Mouse (Mus musculus): ENCODE data around the gene Best1. TPM values are rescaled to one million over a fixed set of nuclear protein-coding genes. Genes with fewer than 3 reads are reported as not detected.
A peak's percentile ranks its signal among the peaks of the same experiment; 100 is the strongest.

The Best1 gene
- polyA plus RNA-seq, 1 experiment from 2014 or later: 2.3 TPM

- H3K36me3 ChIP-seq: no peaks in the 10 kb centered on the region
- H3K27me3 ChIP-seq: no peaks in the 10 kb centered on the region
- no peak overlapping the region for H3K4me3 ChIP-seq
- H3K27ac ChIP-seq (replicated peaks): no peak overlapping the region
- no peak overlapping the region for H3K9ac ChIP-seq
- H3K9me3 ChIP-seq: no peaks in the 10 kb centered on the region
- ATAC-seq (ENCODE audit: low FRiP score, low read depth): no peak
- no peaks in the 10 kb centered on the region for H3K4me1 ChIP-seq (replicated peaks)
- 71% methylated on average over 13 of the region's 13 CpGs for WGBS
- no peak overlapping the region for H3K4me2 ChIP-seq
Measured at GRCm38 (mm10) chr19:9998736-9999486, 2.5 kb downstream of the Best1 start.

DNA sequence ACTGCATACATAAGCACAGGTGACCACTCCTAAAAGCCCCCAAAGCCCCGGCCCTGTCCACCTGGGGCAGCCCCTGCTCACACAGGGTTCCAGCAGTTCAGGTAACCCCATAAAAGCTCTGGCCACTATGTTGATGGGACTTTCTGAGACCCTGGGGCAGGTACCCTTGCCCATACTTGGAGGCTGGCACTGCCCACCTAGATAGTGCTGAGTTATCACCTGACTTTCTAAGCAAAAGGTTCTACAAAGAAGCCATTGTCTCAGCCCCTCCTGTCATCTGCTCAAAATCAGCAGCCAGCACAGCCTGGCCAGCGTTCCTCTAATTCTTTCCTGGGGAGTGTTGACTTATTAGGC, 3.4 kb downstream of the Best1 start:
- H3K27ac ChIP-seq (replicated peaks): no peak overlapping the region
- no peaks in the 10 kb centered on the region for H3K36me3 ChIP-seq
- no peak for ATAC-seq (ENCODE audit: low FRiP score, low read depth)
- no peak overlapping the region for H3K4me3 ChIP-seq
- H3K4me2 ChIP-seq: no peak overlapping the region
- H3K9me3 ChIP-seq: no peaks in the 10 kb centered on the region
- 83% methylated on average over 2 of the region's 2 CpGs for WGBS
- H3K27me3 ChIP-seq: no peaks in the 10 kb centered on the region
- peaks cover 2% of the 10 kb centered on the region for H3K4me1 ChIP-seq (replicated peaks)
- no peak overlapping the region for H3K9ac ChIP-seq

GRCm38 (mm10) chr19:9997204-9998062, 4.0 kb downstream of the Best1 start:
- Histone ChIP-seq H3K9ac (no peak overlapping the region), H3K4me3 (no peak overlapping the region), H3K4me2 (no peak overlapping the region), H3K9me3 (no peaks in the 10 kb centered on the region), H3K36me3 (no peaks in the 10 kb centered on the region), H3K4me1 (replicated peaks) (peaks cover 8% of the 10 kb centered on the region), H3K27me3 (no peaks in the 10 kb centered on the region), H3K27ac (replicated peaks) (no peak overlapping the region)
- 75% methylated on average over 12 of the region's 12 CpGs for WGBS
- no peak for ATAC-seq (ENCODE audit: low FRiP score, low read depth)

DNA sequence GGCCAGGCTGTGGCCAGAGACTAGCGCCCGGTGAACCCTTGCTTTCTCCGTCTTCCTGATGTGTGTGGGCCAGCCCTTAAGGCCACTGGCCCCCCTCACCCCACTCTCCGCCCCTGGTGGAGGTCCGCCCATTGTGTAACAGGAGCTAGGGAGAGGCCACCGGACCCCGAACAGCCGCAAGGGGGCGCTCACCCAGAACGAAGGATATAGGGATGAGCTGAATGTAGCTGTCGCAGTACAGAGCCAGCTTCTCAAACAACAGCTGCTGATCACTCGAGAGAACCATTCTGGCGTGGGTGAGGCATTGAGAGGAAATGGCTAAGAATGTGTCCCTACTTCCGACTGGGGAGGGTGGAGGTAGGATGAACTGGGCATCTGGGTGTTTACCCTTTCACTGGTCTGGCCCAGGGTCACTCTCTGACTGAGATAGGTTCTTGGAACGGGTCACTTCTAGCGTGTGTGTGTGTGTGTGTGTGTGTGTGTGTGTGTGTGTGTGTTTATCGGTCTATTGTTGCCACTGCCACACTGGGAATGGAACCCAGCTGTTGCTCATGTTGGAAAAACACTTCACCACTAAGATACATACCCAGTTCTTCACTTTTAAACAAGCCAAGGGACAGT, 8.3 kb downstream of the Best1 start:
- Histone ChIP-seq H3K4me2 (peak overlapping the region; percentile 57), H3K9me3 (no peaks in the 10 kb centered on the region), H3K36me3 (no peaks in the 10 kb centered on the region), H3K4me3 (peak overlapping the region; percentile 31), H3K4me1 (replicated peaks) (peaks cover 8% of the 10 kb centered on the region), H3K27me3 (no peaks in the 10 kb centered on the region), H3K9ac (peak overlapping the region; percentile 24; the same call in 1 of the 2 replicates), H3K27ac (replicated peaks) (peak overlapping the region; percentile 26; the same call in 1 of the 2 replicates)
- peak; percentile 90 for ATAC-seq (ENCODE audit: low FRiP score, low read depth)
- WGBS: 8% methylated on average over 17 of the region's 17 CpGs

- H3K27me3 ChIP-seq: no peaks in the 10 kb centered on the region
- H3K36me3 ChIP-seq: no peaks in the 10 kb centered on the region
- WGBS: 50% methylated on average over 26 of the region's 26 CpGs
- H3K4me2 ChIP-seq: peak overlapping the region; percentile 57
- 0 out of 2 replicates have a peak overlapping the region, but pooled peaks have one; percentile 24 for H3K9ac ChIP-seq
- no peaks in the 10 kb centered on the region for H3K9me3 ChIP-seq
- peak overlapping the region; percentile 26; the same call in 1 of the 2 replicates for H3K27ac ChIP-seq (replicated peaks)
- peaks cover 8% of the 10 kb centered on the region for H3K4me1 ChIP-seq (replicated peaks)
- H3K4me3 ChIP-seq: peak overlapping the region; percentile 31
- ATAC-seq (ENCODE audit: low FRiP score, low read depth): peak; percentile 72
Measured at GRCm38 (mm10) chr19:9992011-9992958, 9.1 kb downstream of the Best1 start.

DNA sequence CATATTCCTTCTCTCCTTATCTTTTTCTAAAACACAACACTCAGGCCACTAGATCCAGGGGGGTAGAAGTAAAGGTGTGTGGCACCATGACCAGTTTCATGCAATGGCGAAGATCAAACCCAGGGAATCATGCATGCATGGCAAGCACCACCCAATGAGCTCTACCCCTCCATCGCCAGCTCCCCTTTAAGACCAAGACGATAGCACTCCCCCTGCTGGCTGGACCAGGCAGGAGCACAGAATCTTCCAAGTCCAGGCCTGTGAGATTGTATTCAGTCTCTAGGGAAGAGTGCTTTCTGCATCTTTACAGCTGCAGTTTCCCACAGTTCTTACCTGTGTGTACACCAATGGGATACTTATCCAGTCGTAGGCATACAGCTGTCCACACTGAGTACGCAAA, 10.1 kb downstream of the Best1 start:
- no peaks in the 10 kb centered on the region for H3K9me3 ChIP-seq
- no peaks in the 10 kb centered on the region for H3K27me3 ChIP-seq
- 25% methylated on average over 5 of the region's 5 CpGs for WGBS
- H3K27ac ChIP-seq (replicated peaks): no peak overlapping the region
- peaks cover 8% of the 10 kb centered on the region for H3K4me1 ChIP-seq (replicated peaks)
- H3K9ac ChIP-seq: no peak overlapping the region
- H3K4me2 ChIP-seq: no peak overlapping the region
- no peak overlapping the region for H3K4me3 ChIP-seq
- no peaks in the 10 kb centered on the region for H3K36me3 ChIP-seq
- no peak for ATAC-seq (ENCODE audit: low FRiP score, low read depth)

DNA sequence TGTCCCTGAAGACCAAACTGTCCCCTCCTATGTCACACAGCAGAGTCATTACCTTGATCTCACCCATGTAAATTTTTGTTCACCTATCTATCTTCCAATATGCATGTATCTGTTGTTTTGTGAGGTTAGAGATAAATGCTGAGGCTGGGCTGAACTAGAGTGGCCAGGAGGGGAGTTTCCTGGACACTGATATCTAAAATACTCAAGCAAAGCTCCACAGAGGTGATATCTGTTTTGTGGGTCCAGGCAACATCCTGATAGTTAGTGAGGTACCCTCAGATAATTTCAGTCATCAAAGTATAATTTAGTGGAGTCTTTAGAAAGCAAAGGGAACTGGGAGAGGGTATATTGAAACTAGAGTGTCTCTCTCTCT, 11.6 kb downstream of the Best1 start:
- ATAC-seq (ENCODE audit: low FRiP score, low read depth): no peak
- Histone ChIP-seq H3K4me2 (no peak overlapping the region), H3K9ac (no peak overlapping the region), H3K4me3 (no peak overlapping the region), H3K27ac (replicated peaks) (no peak overlapping the region), H3K4me1 (replicated peaks) (peaks cover 8% of the 10 kb centered on the region), H3K27me3 (no peaks in the 10 kb centered on the region), H3K9me3 (no peaks in the 10 kb centered on the region), H3K36me3 (peaks cover 12% of the 10 kb centered on the region)

GRCm38 (mm10) chr19:9989171-9989883, 12.1 kb downstream of the Best1 start:
- no peak overlapping the region for H3K27ac ChIP-seq (replicated peaks)
- no peak for ATAC-seq (ENCODE audit: low FRiP score, low read depth)
- H3K27me3 ChIP-seq: no peaks in the 10 kb centered on the region
- H3K4me2 ChIP-seq: no peak overlapping the region
- 69% methylated on average over 17 of the region's 17 CpGs for WGBS
- H3K4me3 ChIP-seq: no peak overlapping the region
- peaks cover 10% of the 10 kb centered on the region for H3K4me1 ChIP-seq (replicated peaks)
- H3K9me3 ChIP-seq: no peaks in the 10 kb centered on the region
- peaks cover 15% of the 10 kb centered on the region for H3K36me3 ChIP-seq
- H3K9ac ChIP-seq: no peak overlapping the region

DNA sequence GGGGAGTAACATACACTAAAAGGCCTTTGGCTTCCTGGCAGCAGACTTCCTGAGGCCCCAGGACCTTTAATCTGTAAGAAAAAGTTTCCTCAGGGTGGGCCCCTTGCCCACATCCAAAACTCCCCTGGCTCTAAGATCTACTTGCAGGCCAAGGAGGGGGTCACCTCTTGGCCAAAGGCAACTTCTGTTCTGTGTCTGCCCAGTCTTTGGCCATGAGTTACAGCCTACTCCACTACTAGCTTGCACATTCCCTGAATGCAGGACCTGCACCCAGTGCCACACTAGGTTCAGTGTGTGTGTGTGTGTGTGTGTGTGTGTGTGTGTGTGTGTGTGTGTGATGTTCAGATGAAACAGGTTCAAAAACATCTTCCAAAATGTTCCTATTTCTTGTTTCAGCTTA, 13.8 kb downstream of the Best1 start:
- H3K4me1 ChIP-seq (replicated peaks): peaks cover 14% of the 10 kb centered on the region
- H3K27me3 ChIP-seq: no peaks in the 10 kb centered on the region
- no peak overlapping the region for H3K4me2 ChIP-seq
- no peak overlapping the region for H3K9ac ChIP-seq
- no peak overlapping the region for H3K27ac ChIP-seq (replicated peaks)
- H3K9me3 ChIP-seq: no peaks in the 10 kb centered on the region
- peaks cover 15% of the 10 kb centered on the region for H3K36me3 ChIP-seq
- no peak for ATAC-seq (ENCODE audit: low FRiP score, low read depth)
- no peak overlapping the region for H3K4me3 ChIP-seq

DNA sequence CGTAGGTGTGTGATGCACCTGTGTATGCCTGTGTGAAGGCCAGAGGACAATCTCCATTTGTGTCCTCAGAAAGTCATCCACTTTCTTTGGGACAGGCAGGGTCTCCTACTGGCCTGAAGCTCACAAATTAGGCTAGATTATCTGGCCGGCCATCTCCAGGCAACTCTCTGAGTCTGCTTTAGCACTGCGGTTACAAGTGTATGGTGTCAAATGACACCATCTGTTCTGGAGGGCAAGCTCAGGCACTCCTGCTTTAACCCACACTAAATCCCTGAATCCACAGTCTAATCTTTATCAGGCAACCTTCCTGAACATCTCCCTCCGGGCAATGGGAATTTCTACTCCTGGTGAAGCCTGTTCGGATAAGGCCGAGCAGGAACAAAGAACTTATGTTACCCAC, 14.2 kb downstream of the Best1 start:
- no peaks in the 10 kb centered on the region for H3K9me3 ChIP-seq
- H3K9ac ChIP-seq: no peak overlapping the region
- WGBS: 74% methylated on average over 6 of the region's 6 CpGs
- H3K4me3 ChIP-seq: no peak overlapping the region
- no peak overlapping the region for H3K4me2 ChIP-seq
- H3K27ac ChIP-seq (replicated peaks): no peak overlapping the region
- no peak for ATAC-seq (ENCODE audit: low FRiP score, low read depth)
- H3K36me3 ChIP-seq: peaks cover 15% of the 10 kb centered on the region
- H3K27me3 ChIP-seq: no peaks in the 10 kb centered on the region
- peaks cover 12% of the 10 kb centered on the region for H3K4me1 ChIP-seq (replicated peaks)

- 89% methylated on average over 2 of the region's 2 CpGs for WGBS
Measured at GRCm38 (mm10) chr19:9985900-9986421, 15.5 kb downstream of the Best1 start.

More at GRCm38 (mm10) chr19:9985900-9986421, 15.5 kb downstream of the Best1 start:
- Histone ChIP-seq H3K4me2 (no peak overlapping the region), H3K36me3 (peaks cover 15% of the 10 kb centered on the region), H3K9me3 (no peaks in the 10 kb centered on the region), H3K27ac (replicated peaks) (no peak overlapping the region), H3K9ac (no peak overlapping the region), H3K27me3 (no peaks in the 10 kb centered on the region), H3K4me1 (replicated peaks) (peaks cover 20% of the 10 kb centered on the region), H3K4me3 (no peak overlapping the region)
- ATAC-seq (ENCODE audit: low FRiP score, low read depth): no peak

All from hindbrain, embryonic 15.5 days (tissue).